Mouse (Mus musculus) embryonic fibroblast, embryonic 13.5 days (primary cell): ENCODE results near the gene Agpat1.

ENCODE experiments used
- CTCF ChIP-seq: IDR thresholded peaks from 2 replicates; pipeline ENCODE4 v1.5.1; 2011; ENCODE audit warnings: mild to moderate bottlenecking, control low read depth, low read length, moderate library complexity, borderline replicate concordance; ENCODE audit not compliant: insufficient read depth
- POLR2A ChIP-seq: IDR thresholded peaks from 2 replicates; pipeline ENCODE4 v1.6.1; 2011; ENCODE audit warnings: low read depth, mild to moderate bottlenecking, control low read depth, low read length, moderate library complexity

DNA sequence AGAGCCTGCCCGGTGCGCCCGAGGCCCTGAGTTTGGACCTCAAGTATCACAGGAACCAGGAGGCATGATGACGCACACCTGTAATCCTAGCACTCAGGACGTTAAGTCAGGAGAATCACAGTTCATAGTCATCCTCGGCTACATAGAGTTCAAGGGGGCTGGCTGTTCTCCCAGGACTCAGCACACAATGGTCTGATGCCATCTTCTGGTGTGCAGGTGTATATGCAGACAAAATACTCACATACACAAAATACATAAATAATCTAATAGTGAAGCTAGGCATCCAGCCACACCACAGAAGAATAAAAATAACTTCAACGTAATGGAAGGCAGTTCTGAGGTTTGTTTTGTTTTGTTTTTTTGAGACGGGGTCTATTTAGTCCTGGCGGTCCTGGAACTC, 19.1 kb downstream of the Agpat1 start:
- no peak for TF ChIP-seq POLR2A
- TF ChIP-seq CTCF, result no peak
